Mouse (Mus musculus): ENCODE results near the gene Cd36. TPM values are rescaled to one million over a fixed set of nuclear protein-coding genes. Genes with fewer than 3 reads are reported as not detected.
"Not testable (repeated sequence)": the region's sequence is repeated elsewhere in the genome, so short reads cannot be mapped to it uniquely, and the experiment has no call there.

Gene Cd36
- polyA plus RNA-seq (2014; fragmentation: Nextera tagmentation; extraction: Ambion mirVana), result 11.3 and 11.9 TPM in 2 replicates

- ATAC-seq (replicated peaks; ENCODE audit: low FRiP score), result no peak
- H3K4me3 ChIP-seq (ENCODE audit: low read depth, low read length), result no peak within 1 kb of the TSS
- H3K9ac ChIP-seq (ENCODE audit: low read depth, low read length), result no peak within 1 kb of the TSS
- DNase-seq (ENCODE audit: low spot score), result no peak
- H3K36me3 ChIP-seq (ENCODE audit: control insufficient read depth, insufficient read depth, low read length), result no peaks in the 10 kb centered on the region
- no peaks in the 10 kb centered on the region for H3K9me3 ChIP-seq (ENCODE audit: control insufficient read depth, low read length)
- H3K27ac ChIP-seq (ENCODE audit: low read depth, low read length), result no peak within 1 kb of the TSS
- no peaks in the 10 kb centered on the region for H3K4me1 ChIP-seq (replicated peaks; ENCODE audit: control insufficient read depth, insufficient read depth, low read length)
- no peaks in the 10 kb centered on the region for H3K27me3 ChIP-seq (replicated peaks; ENCODE audit: control insufficient read depth, insufficient read depth, low read length)
- WGBS, result 28% methylated on average over 5 of the region's 5 CpGs
- H3K4me2 ChIP-seq, result no peak within 1 kb of the TSS; the same call in 1 of the 2 replicates
Measured at GRCm38 (mm10) chr5:17888598-17888997, at the start of gene Cd36. Cd36 (minus strand) TSS chr5:17888801.

GRCm38 (mm10) chr5:17934501-17934900, 45.9 kb upstream of the Cd36 start:
- no peak overlapping the region for H3K27ac ChIP-seq (ENCODE audit: low read depth, low read length)
- no peak for DNase-seq (ENCODE audit: low spot score)

GRCm38 (mm10) chr5:17931588-17931987, 43.0 kb upstream of the Cd36 start:
- H3K27ac ChIP-seq (ENCODE audit: low read depth, low read length); H3K9me3 ChIP-seq (ENCODE audit: control insufficient read depth, low read length); H3K27me3 ChIP-seq (replicated peaks; ENCODE audit: control insufficient read depth, insufficient read depth, low read length); H3K4me1 ChIP-seq (replicated peaks; ENCODE audit: control insufficient read depth, insufficient read depth, low read length); ATAC-seq (replicated peaks; ENCODE audit: low FRiP score); H3K36me3 ChIP-seq (ENCODE audit: control insufficient read depth, insufficient read depth, low read length); H3K4me3 ChIP-seq (ENCODE audit: low read depth, low read length); DNase-seq (ENCODE audit: low spot score); H3K4me2 ChIP-seq; H3K9ac ChIP-seq (ENCODE audit: low read depth, low read length): not testable (repeated sequence)
- 97% methylated on average over 2 of the region's 2 CpGs for WGBS

More at GRCm38 (mm10) chr5:17934501-17934900, 45.9 kb upstream of the Cd36 start:
- no peak for ATAC-seq (replicated peaks; ENCODE audit: low FRiP score)
- Histone ChIP-seq H3K4me1 (replicated peaks; ENCODE audit: control insufficient read depth, insufficient read depth, low read length) (no peaks in the 10 kb centered on the region), H3K4me2 (no peak overlapping the region), H3K36me3 (ENCODE audit: control insufficient read depth, insufficient read depth, low read length) (no peaks in the 10 kb centered on the region), H3K27me3 (replicated peaks; ENCODE audit: control insufficient read depth, insufficient read depth, low read length) (no peaks in the 10 kb centered on the region), H3K4me3 (ENCODE audit: low read depth, low read length) (no peak overlapping the region), H3K9ac (ENCODE audit: low read depth, low read length) (no peak overlapping the region), H3K9me3 (ENCODE audit: control insufficient read depth, low read length) (no peaks in the 10 kb centered on the region)
- WGBS, result 52% methylated on average over 1 of the region's 1 CpGs

GRCm38 (mm10) chr5:17929006-17929567, 40.5 kb upstream of the Cd36 start:
- H3K9ac ChIP-seq (ENCODE audit: low read depth, low read length), result no peak overlapping the region
- H3K4me1 ChIP-seq (replicated peaks; ENCODE audit: control insufficient read depth, insufficient read depth, low read length), result no peaks in the 10 kb centered on the region
- 65% methylated on average over 7 of the region's 7 CpGs for WGBS
- no peaks in the 10 kb centered on the region for H3K9me3 ChIP-seq (ENCODE audit: control insufficient read depth, low read length)
- H3K4me3 ChIP-seq (ENCODE audit: low read depth, low read length), result no peak overlapping the region
- H3K27me3 ChIP-seq (replicated peaks; ENCODE audit: control insufficient read depth, insufficient read depth, low read length), result no peaks in the 10 kb centered on the region
- no peaks in the 10 kb centered on the region for H3K36me3 ChIP-seq (ENCODE audit: control insufficient read depth, insufficient read depth, low read length)
- H3K27ac ChIP-seq (ENCODE audit: low read depth, low read length), result no peak overlapping the region
- no peak overlapping the region for H3K4me2 ChIP-seq
- DNase-seq (ENCODE audit: low spot score) (no peak), ATAC-seq (replicated peaks; ENCODE audit: low FRiP score) (no peak)

- Histone ChIP-seq H3K9me3 (ENCODE audit: control insufficient read depth, low read length) (no peaks in the 10 kb centered on the region), H3K4me1 (replicated peaks; ENCODE audit: control insufficient read depth, insufficient read depth, low read length) (no peaks in the 10 kb centered on the region), H3K9ac (ENCODE audit: low read depth, low read length) (no peak overlapping the region), H3K4me3 (ENCODE audit: low read depth, low read length) (no peak overlapping the region), H3K27me3 (replicated peaks; ENCODE audit: control insufficient read depth, insufficient read depth, low read length) (no peaks in the 10 kb centered on the region), H3K4me2 (no peak overlapping the region), H3K27ac (ENCODE audit: low read depth, low read length) (no peak overlapping the region), H3K36me3 (ENCODE audit: control insufficient read depth, insufficient read depth, low read length) (no peaks in the 10 kb centered on the region)
- DNase-seq (ENCODE audit: low spot score), result no peak
- no peak for ATAC-seq (replicated peaks; ENCODE audit: low FRiP score)
- WGBS, result 53% methylated on average over 4 of the region's 4 CpGs
Measured at GRCm38 (mm10) chr5:17928471-17928870, 39.9 kb upstream of the Cd36 start.

- Histone ChIP-seq H3K27ac (ENCODE audit: low read depth, low read length) (no peak overlapping the region), H3K36me3 (ENCODE audit: control insufficient read depth, insufficient read depth, low read length) (no peaks in the 10 kb centered on the region), H3K27me3 (replicated peaks; ENCODE audit: control insufficient read depth, insufficient read depth, low read length) (no peaks in the 10 kb centered on the region), H3K4me2 (no peak overlapping the region), H3K9me3 (ENCODE audit: control insufficient read depth, low read length) (no peaks in the 10 kb centered on the region), H3K4me1 (replicated peaks; ENCODE audit: control insufficient read depth, insufficient read depth, low read length) (no peaks in the 10 kb centered on the region), H3K4me3 (ENCODE audit: low read depth, low read length) (no peak overlapping the region), H3K9ac (ENCODE audit: low read depth, low read length) (no peak overlapping the region)
- no peak for DNase-seq (ENCODE audit: low spot score)
- ATAC-seq (replicated peaks; ENCODE audit: low FRiP score), result no peak
- WGBS, result 54% methylated on average over 2 of the region's 2 CpGs
Measured at GRCm38 (mm10) chr5:17924085-17924518, 35.5 kb upstream of the Cd36 start.

GRCm38 (mm10) chr5:17923648-17924047, 35.0 kb upstream of the Cd36 start:
- DNase-seq (ENCODE audit: low spot score), result no peak
- Histone ChIP-seq H3K9me3 (ENCODE audit: control insufficient read depth, low read length) (no peaks in the 10 kb centered on the region), H3K4me3 (ENCODE audit: low read depth, low read length) (no peak overlapping the region), H3K27ac (ENCODE audit: low read depth, low read length) (no peak overlapping the region), H3K27me3 (replicated peaks; ENCODE audit: control insufficient read depth, insufficient read depth, low read length) (no peaks in the 10 kb centered on the region), H3K4me1 (replicated peaks; ENCODE audit: control insufficient read depth, insufficient read depth, low read length) (no peaks in the 10 kb centered on the region), H3K9ac (ENCODE audit: low read depth, low read length) (no peak overlapping the region), H3K4me2 (no peak overlapping the region), H3K36me3 (ENCODE audit: control insufficient read depth, insufficient read depth, low read length) (no peaks in the 10 kb centered on the region)
- ATAC-seq (replicated peaks; ENCODE audit: low FRiP score), result no peak
- 73% methylated on average over 3 of the region's 3 CpGs for WGBS

GRCm38 (mm10) chr5:17918966-17919365, 30.4 kb upstream of the Cd36 start:
- no peaks in the 10 kb centered on the region for H3K36me3 ChIP-seq (ENCODE audit: control insufficient read depth, insufficient read depth, low read length)
- no peak for DNase-seq (ENCODE audit: low spot score)
- no peak overlapping the region for H3K4me3 ChIP-seq (ENCODE audit: low read depth, low read length)
- no peaks in the 10 kb centered on the region for H3K27me3 ChIP-seq (replicated peaks; ENCODE audit: control insufficient read depth, insufficient read depth, low read length)
- H3K27ac ChIP-seq (ENCODE audit: low read depth, low read length), result no peak overlapping the region
- no peaks in the 10 kb centered on the region for H3K9me3 ChIP-seq (ENCODE audit: control insufficient read depth, low read length)
- H3K9ac ChIP-seq (ENCODE audit: low read depth, low read length), result no peak overlapping the region
- 80% methylated on average over 5 of the region's 5 CpGs for WGBS
- H3K4me2 ChIP-seq, result no peak overlapping the region
- H3K4me1 ChIP-seq (replicated peaks; ENCODE audit: control insufficient read depth, insufficient read depth, low read length), result no peaks in the 10 kb centered on the region
- no peak for ATAC-seq (replicated peaks; ENCODE audit: low FRiP score)

- H3K9me3 ChIP-seq (ENCODE audit: control insufficient read depth, low read length), result no peaks in the 10 kb centered on the region
- ATAC-seq (replicated peaks; ENCODE audit: low FRiP score) (no peak), DNase-seq (ENCODE audit: low spot score) (no peak)
Measured at GRCm38 (mm10) chr5:17904766-17905165, 16.2 kb upstream of the Cd36 start.

More at GRCm38 (mm10) chr5:17904766-17905165, 16.2 kb upstream of the Cd36 start:
- Histone ChIP-seq H3K4me3 (ENCODE audit: low read depth, low read length) (no peak overlapping the region), H3K27me3 (replicated peaks; ENCODE audit: control insufficient read depth, insufficient read depth, low read length) (no peaks in the 10 kb centered on the region), H3K4me2 (no peak overlapping the region), H3K9ac (ENCODE audit: low read depth, low read length) (no peak overlapping the region), H3K4me1 (replicated peaks; ENCODE audit: control insufficient read depth, insufficient read depth, low read length) (no peaks in the 10 kb centered on the region), H3K36me3 (ENCODE audit: control insufficient read depth, insufficient read depth, low read length) (no peaks in the 10 kb centered on the region), H3K27ac (ENCODE audit: low read depth, low read length) (no peak overlapping the region)
- 55% methylated on average over 7 of the region's 7 CpGs for WGBS
